Mouse (Mus musculus): ENCODE data around the gene Unc79.

DNA sequence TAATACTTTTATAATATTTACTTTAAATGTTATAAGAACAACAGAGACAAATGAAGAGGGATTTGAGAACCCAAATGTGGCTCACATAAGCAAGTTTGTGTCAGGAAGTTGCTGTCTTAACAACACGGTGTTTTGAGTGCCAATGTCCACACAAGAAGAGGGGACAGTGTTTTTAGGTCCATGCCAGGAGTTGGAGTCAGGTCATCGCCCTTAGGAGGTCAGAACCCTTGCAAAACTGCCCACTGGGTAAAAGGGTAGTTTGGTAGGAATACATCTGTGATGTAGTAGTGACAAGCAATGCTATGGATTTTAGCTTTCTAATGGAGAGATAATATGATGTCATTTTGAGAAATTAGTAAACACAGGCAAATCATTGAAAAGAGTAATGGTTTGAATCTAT, 201.6 kb downstream of the Unc79 start:
- no peak for TF ChIP-seq POLR2A (IDR thresholded peaks at IDR 0.05; ENCODE audit: low read depth, low read length)
- TF ChIP-seq NRF1 (IDR thresholded peaks at IDR 0.05; ENCODE audit: low read depth, low read length): no peak
- no peak for TF ChIP-seq TCF12 (IDR thresholded peaks at IDR 0.05; ENCODE audit: low read depth, low read length)
- no peak for TF ChIP-seq CTCF (conservative IDR thresholded peaks at IDR 0.05 in 1 of 2, IDR thresholded peaks at IDR 0.05 in 1 of 2; ENCODE audit: low read depth in 2 of 2, low read length in 2 of 2)
- TF ChIP-seq USF1 (IDR thresholded peaks at IDR 0.05; ENCODE audit: low read depth, low read length): no peak
- TF ChIP-seq RAD21 (IDR thresholded peaks at IDR 0.05; ENCODE audit: low read depth, low read length): no peak
- no peak for TF ChIP-seq EP300 (IDR thresholded peaks at IDR 0.05; ENCODE audit: low read length)
- TF ChIP-seq E2F4 (IDR thresholded peaks at IDR 0.05; ENCODE audit: insufficient replicate concordance, low read depth, low read length): no peak
- no peak for TF ChIP-seq MAX (IDR thresholded peaks at IDR 0.05; ENCODE audit: low read length)
